Mouse (Mus musculus) limb, embryonic 14.5 days (tissue): ENCODE measurements around the gene Cspg4. TPM values are rescaled to one million over a fixed set of nuclear protein-coding genes. Genes with fewer than 3 reads are reported as not detected.

Source experiments
- ATAC-seq: fragments of 200-750 bp; cut with Nextera tagmentation; 2 replicates; pipeline ENCODE4 v1.8.0; 2017; ENCODE audit warnings: low read depth, moderate number of reproducible peaks, moderate TSS enrichment; ENCODE audit not compliant: low FRiP score
- DNase-seq: peaks from one replicate; pipeline ENCODE4 v3.0.0-alpha.2; 2015; ENCODE audit warnings: low spot score
- H3K27ac ChIP-seq: fragments of 300-500 bp; sonication (generic); replicated peaks from 2 replicates; pipeline ENCODE4 v1.5.1; 2014; ENCODE audit warnings: low read depth, mild to moderate bottlenecking, low read length, moderate library complexity, mixed read lengths
- H3K27me3 ChIP-seq: fragments of 300-500 bp; sonication (generic); 2 replicates; pipeline ENCODE4 v1.6.1; 2014; ENCODE audit warnings: low read length, mixed read lengths; ENCODE audit not compliant: control insufficient read depth, insufficient read depth
- H3K36me3 ChIP-seq: fragments of 300-500 bp; sonication (generic); 2 replicates; pipeline ENCODE4 v1.6.1; 2014; ENCODE audit warnings: mild to moderate bottlenecking, low read length, moderate library complexity, mixed read lengths; ENCODE audit not compliant: control insufficient read depth, insufficient read depth
- H3K4me1 ChIP-seq: fragments of 300-500 bp; sonication (generic); 2 replicates; pipeline ENCODE4 v1.6.1; 2014; ENCODE audit warnings: antibody characterized with exemption, low read length, mixed read lengths; ENCODE audit not compliant: control insufficient read depth, insufficient read depth
- H3K4me2 ChIP-seq: fragments of 300-500 bp; sonication (generic); replicated peaks from 2 replicates; pipeline ENCODE4 v1.6.1; 2014; ENCODE audit warnings: low read depth, mild to moderate bottlenecking, low read length, moderate library complexity; ENCODE audit not compliant: severe bottlenecking
- H3K4me3 ChIP-seq: fragments of 300-500 bp; sonication (generic); replicated peaks from 2 replicates; pipeline ENCODE4 v1.5.1; 2014; ENCODE audit warnings: low read length
- H3K9ac ChIP-seq: fragments of 300-500 bp; sonication (generic); 2 replicates; pipeline ENCODE4 v1.6.1; 2014; ENCODE audit warnings: mild to moderate bottlenecking, low read depth, low read length, moderate library complexity; ENCODE audit not compliant: severe bottlenecking
- H3K9me3 ChIP-seq: fragments of 300-500 bp; sonication (generic); 2 replicates; pipeline ENCODE4 v1.6.1; 2016; ENCODE audit warnings: low read length; ENCODE audit not compliant: control insufficient read depth
- POLR2A ChIP-seq: fragments of 200-500 bp; IDR thresholded peaks from 2 replicates; pipeline ENCODE4 v1.8.0; 2012; ENCODE audit warnings: inconsistent platforms, mild to moderate bottlenecking, moderate library complexity, borderline replicate concordance; ENCODE audit not compliant: insufficient read depth, insufficient read length; ENCODE audit errors: extremely low read depth
- WGBS: fragments of 180-500 bp; shearing (Covaris S2); extraction: QIAGEN DNeasy Blood & Tissue Kit; methylation state at CpG from one replicate; pipeline ENCODE4 v1.1.7; 2014; 5-methylcytosine and 5-hydroxymethylcytosine counted together
- polyA plus RNA-seq, 2 experiments: library from polyadenylated mRNA; depleted of rRNA in 1 of 2; stranded (reverse) in 1 of 2; unstranded in 1 of 2; fragments of >200 nt; fragmentation: Nextera tagmentation in 1 of 2; extraction: Ambion mirVana in 1 of 2; gene quantifications; 2 replicates each; pipeline versions ENCODE4 v1.2.1 to v1.2.3; 2012 to 2014

Gene Cspg4
- polyA plus RNA-seq, 2 experiments = 47.1 to 59.9 TPM

- no peak for TF ChIP-seq POLR2A
- ATAC-seq = no peak
These were observed 23.0 kb upstream of the Cspg4 start for GRCm38 (mm10) chr9:56841864-56842263.

GRCm38 (mm10) chr9:56842303-56842719 is 22.5 kb upstream of the Cspg4 start:
- ATAC-seq (peak; percentile 32; the same call in 1 of the 2 replicates), DNase-seq (no peak)
- Histone ChIP-seq H3K27ac (no peak overlapping the region), H3K27me3 (no peaks in the 10 kb centered on the region), H3K4me2 (no peak overlapping the region), H3K36me3 (no peaks in the 10 kb centered on the region), H3K9me3 (no peaks in the 10 kb centered on the region), H3K4me1 (peaks cover 16% of the 10 kb centered on the region), H3K9ac (no peak overlapping the region), H3K4me3 (no peak overlapping the region)
- WGBS = 12% methylated on average over 3 of the region's 3 CpGs
- no peak for TF ChIP-seq POLR2A

More at GRCm38 (mm10) chr9:56841864-56842263, 23.0 kb upstream of the Cspg4 start:
- Histone ChIP-seq H3K4me2 (no peak overlapping the region), H3K4me3 (no peak overlapping the region), H3K27me3 (no peaks in the 10 kb centered on the region), H3K36me3 (no peaks in the 10 kb centered on the region), H3K9me3 (no peaks in the 10 kb centered on the region), H3K4me1 (peaks cover 16% of the 10 kb centered on the region), H3K27ac (no peak overlapping the region), H3K9ac (no peak overlapping the region)
- DNase-seq = no peak

GRCm38 (mm10) chr9:56843679-56844188 is 21.1 kb upstream of the Cspg4 start:
- TF ChIP-seq POLR2A = no peak
- Histone ChIP-seq H3K9me3 (no peaks in the 10 kb centered on the region), H3K36me3 (no peaks in the 10 kb centered on the region), H3K27me3 (no peaks in the 10 kb centered on the region), H3K9ac (no peak overlapping the region), H3K27ac (no peak overlapping the region), H3K4me2 (no peak overlapping the region), H3K4me1 (peaks cover 16% of the 10 kb centered on the region), H3K4me3 (no peak overlapping the region)
- 41% methylated on average over 7 of the region's 7 CpGs for WGBS
- DNase-seq (peak; percentile 76), ATAC-seq (0 out of 2 replicates have a peak, but pooled peaks have one; percentile 58)

GRCm38 (mm10) chr9:56844644-56845043 is 20.2 kb upstream of the Cspg4 start:
- no peak for DNase-seq
- Histone ChIP-seq H3K4me3 (no peak overlapping the region), H3K9me3 (no peaks in the 10 kb centered on the region), H3K27me3 (no peaks in the 10 kb centered on the region), H3K4me1 (peaks cover 16% of the 10 kb centered on the region), H3K36me3 (no peaks in the 10 kb centered on the region), H3K4me2 (no peak overlapping the region), H3K27ac (no peak overlapping the region), H3K9ac (no peak overlapping the region)
- no peak for TF ChIP-seq POLR2A
- no peak for ATAC-seq
- 67% methylated on average over 8 of the region's 8 CpGs for WGBS

- Histone ChIP-seq H3K9ac (no peak overlapping the region), H3K4me2 (no peak overlapping the region), H3K27ac (no peak overlapping the region), H3K9me3 (no peaks in the 10 kb centered on the region), H3K36me3 (no peaks in the 10 kb centered on the region), H3K4me1 (peaks cover 5% of the 10 kb centered on the region; the same call in 1 of the 2 replicates), H3K27me3 (no peaks in the 10 kb centered on the region), H3K4me3 (no peak overlapping the region)
- peak; percentile 79 for DNase-seq
- no peak for ATAC-seq
- 10% methylated on average over 3 of the region's 3 CpGs for WGBS
- no peak for TF ChIP-seq POLR2A
These were observed 17.3 kb upstream of the Cspg4 start for GRCm38 (mm10) chr9:56847523-56847922.
